Mouse (Mus musculus) CH12.LX (cell line): Measurements from ENCODE around the gene Itga2b. TPM values are rescaled to one million over a fixed set of nuclear protein-coding genes. Genes with fewer than 3 reads are reported as not detected.

ENCODE experiments used
- DNase-seq: peaks from one replicate; pipeline ENCODE4 v3.0.0-alpha.2; 2013; ENCODE audit errors: extremely low read depth
- H3K27ac ChIP-seq: 2 replicates; pipeline ENCODE4 v1.5.1; 2012; ENCODE audit warnings: low read depth, mild to moderate bottlenecking, control low read depth, moderate library complexity; ENCODE audit not compliant: insufficient read depth
- H3K27me3 ChIP-seq: replicated peaks from 2 replicates; pipeline ENCODE3; 2012; ENCODE audit warnings: inconsistent platforms
- H3K36me3 ChIP-seq, 2 experiments: replicated peaks in 1 of 2; 2 replicates each; pipeline versions ENCODE3 to v1.6.1; 2012; ENCODE audit warnings: inconsistent platforms in 1 of 2, low read length in 1 of 2, mild to moderate bottlenecking in 1 of 2, mixed read lengths in 1 of 2, moderate library complexity in 1 of 2; ENCODE audit not compliant: control insufficient read depth in 1 of 2, insufficient read depth in 1 of 2
- H3K4me1 ChIP-seq, 2 experiments: 2 replicates each; pipeline ENCODE4 v1.6.1; 2012; ENCODE audit warnings: inconsistent platforms in 1 of 2, moderate library complexity in 1 of 2; ENCODE audit not compliant: insufficient read depth in 2 of 2, control insufficient read depth in 1 of 2
- H3K4me2 ChIP-seq: 2 replicates; pipeline ENCODE4 v1.6.1; 2012; ENCODE audit warnings: low read depth, mild to moderate bottlenecking, control low read depth; ENCODE audit not compliant: poor library complexity, insufficient read depth, severe bottlenecking
- H3K4me3 ChIP-seq, 3 experiments: fragments of 150-350 bp in 1 of 3; sonication (generic) in 1 of 3; replicated peaks in 1 of 3; 2 replicates each; pipeline versions ENCODE3 to v1.5.1; 2011 to 2012; ENCODE audit warnings: low read depth in 2 of 3, low read length in 2 of 3, mild to moderate bottlenecking in 2 of 3, moderate library complexity in 2 of 3, control low read depth in 1 of 3, improper control_type of control experiment in 1 of 3, inconsistent platforms in 1 of 3, mixed read lengths in 1 of 3; ENCODE audit not compliant: poor library complexity in 1 of 3
- H3K79me2 ChIP-seq: replicated peaks from 2 replicates; pipeline ENCODE4 v1.6.1; 2012; ENCODE audit warnings: mild to moderate bottlenecking, moderate library complexity; ENCODE audit not compliant: control insufficient read depth, poor library complexity, insufficient read depth, severe bottlenecking; ENCODE audit errors: extremely low read depth
- H3K9ac ChIP-seq: 2 replicates; pipeline ENCODE4 v1.6.1; 2012; ENCODE audit warnings: low read depth, mild to moderate bottlenecking, control low read depth, moderate library complexity; ENCODE audit not compliant: insufficient read depth
- H3K9me3 ChIP-seq: replicated peaks from 2 replicates; pipeline ENCODE3; 2012; ENCODE audit warnings: low read length, inconsistent platforms, mixed read lengths
- CTCF ChIP-seq, 2 experiments: IDR thresholded peaks in 1 of 2; conservative IDR thresholded peaks in 1 of 2; 2 replicates each; pipeline ENCODE4 v1.5.1; 2011 to 2012; ENCODE audit warnings: low read depth in 2 of 2, low read length in 2 of 2, improper control_type of control experiment in 1 of 2, inconsistent platforms in 1 of 2, mild to moderate bottlenecking in 1 of 2, moderate library complexity in 1 of 2
- E2F4 ChIP-seq: IDR thresholded peaks from 2 replicates; pipeline ENCODE4 v1.6.1; 2011; ENCODE audit warnings: low read depth, low read length, improper control_type of control experiment; ENCODE audit not compliant: insufficient replicate concordance
- MAZ ChIP-seq: IDR thresholded peaks from 2 replicates; pipeline ENCODE4 v1.6.1; 2012; ENCODE audit warnings: low read depth, mild to moderate bottlenecking, inconsistent platforms, low read length, improper control_type of control experiment, moderate library complexity
- POLR2A ChIP-seq: IDR thresholded peaks from 2 replicates; pipeline ENCODE4 v1.6.1; 2011; ENCODE audit warnings: low read depth, mild to moderate bottlenecking, improper control_type of control experiment, low read length
- SMC3 ChIP-seq: IDR thresholded peaks from 2 replicates; pipeline ENCODE4 v1.6.1; 2011; ENCODE audit warnings: low read depth, low read length, improper control_type of control experiment
- TCF12 ChIP-seq: IDR thresholded peaks from 2 replicates; pipeline ENCODE4 v1.6.1; 2014; ENCODE audit warnings: low read depth, mild to moderate bottlenecking, inconsistent platforms, low read length, improper control_type of control experiment
- ZC3H11A ChIP-seq: IDR thresholded peaks from 2 replicates; pipeline ENCODE4 v1.6.1; 2012; ENCODE audit warnings: low read depth, mild to moderate bottlenecking, inconsistent platforms, low read length, improper control_type of control experiment
- ZKSCAN1 ChIP-seq: IDR thresholded peaks from 2 replicates; pipeline ENCODE4 v1.6.1; 2012; ENCODE audit warnings: low read depth, inconsistent platforms, low read length, improper control_type of control experiment, borderline replicate concordance
- ZMIZ1 ChIP-seq: IDR thresholded peaks from 2 replicates; pipeline ENCODE4 v1.6.1; 2012; ENCODE audit warnings: low read depth, mild to moderate bottlenecking, inconsistent platforms, low read length, improper control_type of control experiment
- dilution Hi-C: fragments of 300-500 bp; cut with MboI; formaldehyde crosslinking; loops from 2 replicates; pipeline ENCODE4 v1.14.3; 2020; ENCODE audit warnings: low sequenced_read_pairs; ENCODE audit not compliant: extremely low pct_unique_long_range_greater_than_20kb, extremely low pct_ligation_motif_present
- in situ Hi-C: fragments of 300-500 bp; cut with MboI; formaldehyde crosslinking; loops from 3 replicates; pipeline ENCODE4 v1.14.3; 2019; ENCODE audit warnings: low sequenced_read_pairs, low pct_ligation_motif_present, low pct_unique_long_range_greater_than_20kb, mixed read lengths
- polyA plus RNA-seq: library from polyadenylated mRNA; unstranded; fragments of >175 nt; gene quantifications from 2 replicates; pipeline ENCODE4 v1.2.1, GENCODE M21; 2012; ENCODE audit warnings: low read depth; ENCODE audit not compliant: insufficient read length
- total RNA-seq, 2 experiments: library from RNA; depleted of rRNA; stranded (reverse); fragments of 300-350 nt in 1 of 2; fragments of >200 nt in 1 of 2; gene quantifications; 2 replicates each; pipeline ENCODE4 v1.2.3; 2012 to 2014

Gene Itga2b
- total and polyA plus RNA-seq, 3 experiments: 0.95 to 3.6 (median 3.0) TPM

DNA sequence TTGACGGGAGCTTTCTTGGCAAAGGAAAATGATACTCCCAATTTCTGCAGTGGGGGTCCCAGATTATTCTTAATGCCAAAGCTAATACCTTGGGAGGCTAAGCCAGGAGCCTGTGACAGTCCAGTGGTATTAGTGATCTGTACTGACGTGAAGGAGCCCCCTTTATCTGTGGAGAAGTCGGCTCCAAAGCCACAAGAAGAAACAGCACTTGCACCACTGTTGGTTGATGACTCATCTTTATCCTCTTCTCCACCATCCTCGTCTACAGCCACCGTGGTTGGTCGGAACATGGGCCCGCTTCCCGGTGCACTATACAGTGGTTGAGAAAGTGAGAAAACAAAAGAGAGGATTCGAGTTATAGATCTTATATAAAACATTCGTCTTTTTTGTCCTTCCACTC lies 11.9 kb upstream of the Itga2b start:
- Histone ChIP-seq H3K36me3 (peaks cover 68 to 82% of the 10 kb centered on the region in 2 experiments), H3K27ac (no peak overlapping the region), H3K4me1 (no peaks in the 10 kb centered on the region), H3K27me3 (no peaks in the 10 kb centered on the region), H3K4me3 (no peak overlapping the region), H3K9me3 (no peaks in the 10 kb centered on the region), H3K79me2 (no peaks in the 10 kb centered on the region), H3K9ac (no peak overlapping the region), H3K4me2 (no peak overlapping the region)
- in situ Hi-C loops: loop anchor here (10.0 kb wide), 1 partner anchor 163 kb away; no protein-coding TSS in a partner anchor
- DNase-seq: no peak
- TF ChIP-seq CTCF (conservative IDR thresholded peaks at IDR 0.05 in 1 of 2, IDR thresholded peaks at IDR 0.05 in 1 of 2; ENCODE audit: low read depth in 2 of 2, low read length in 2 of 2) (no peak), ZC3H11A (no peak), SMC3 (no peak), E2F4 (no peak), MAZ (no peak), ZMIZ1 (no peak), ZKSCAN1 (no peak)
- TF ChIP-seq, all 38 proteins: peak for 0
- dilution Hi-C loops: no loop called here

- no peak overlapping the region for H3K9ac ChIP-seq
- H3K4me2 ChIP-seq: no peak overlapping the region
- no peaks in the 10 kb centered on the region for H3K4me1 ChIP-seq
- no peak for DNase-seq
- H3K27me3 ChIP-seq: no peaks in the 10 kb centered on the region
- H3K36me3 ChIP-seq: peaks cover 61 to 81% of the 10 kb centered on the region in 2 experiments
- TF ChIP-seq SMC3 (peak; percentile 23), CTCF (conservative IDR thresholded peaks at IDR 0.05 in 1 of 2, IDR thresholded peaks at IDR 0.05 in 1 of 2; ENCODE audit: low read depth in 2 of 2, low read length in 2 of 2) (peak in 1 of 2 experiments; percentile 53; a peak in 2 of 4 replicates), TCF12 (no peak)
- no peaks in the 10 kb centered on the region for H3K9me3 ChIP-seq
- no peaks in the 10 kb centered on the region for H3K79me2 ChIP-seq
- no peak overlapping the region for H3K27ac ChIP-seq
- in situ Hi-C loops (loop anchor here (10.0 kb wide), 1 partner anchor 164 kb away; no protein-coding TSS in a partner anchor), dilution Hi-C loops (no loop called here)
- H3K4me3 ChIP-seq: no peak overlapping the region
Observed at GRCm38 (mm10) chr11:102480897-102481296, 11.0 kb upstream of the Itga2b start.

DNA sequence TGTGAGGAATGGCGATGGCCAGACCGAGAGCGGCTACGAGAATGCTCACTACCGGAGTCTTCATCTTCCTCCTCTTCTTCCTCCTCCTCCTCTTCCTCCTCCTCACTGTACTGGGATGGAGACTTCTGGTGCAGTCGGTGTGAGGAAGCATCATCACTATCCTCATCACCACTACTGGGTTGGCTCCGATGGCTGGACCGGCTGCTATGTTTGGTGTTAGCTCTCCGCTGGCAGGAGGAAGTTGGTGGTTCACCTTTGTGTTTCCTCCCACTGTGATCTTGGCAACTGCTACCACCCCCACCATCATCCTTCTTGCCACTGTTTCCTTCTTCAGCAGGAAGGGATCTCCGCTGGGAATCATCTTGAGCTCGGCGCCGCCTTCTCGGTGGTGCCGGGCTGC lies 10.2 kb upstream of the Itga2b start:
- H3K9ac ChIP-seq: no peak overlapping the region
- no peaks in the 10 kb centered on the region for H3K4me1 ChIP-seq
- H3K4me2 ChIP-seq: no peak overlapping the region
- no peaks in the 10 kb centered on the region for H3K9me3 ChIP-seq
- no peaks in the 10 kb centered on the region for H3K79me2 ChIP-seq
- H3K27me3 ChIP-seq: no peaks in the 10 kb centered on the region
- in situ Hi-C loops (loop anchor here (10.0 kb wide), 1 partner anchor 165 kb away; no protein-coding TSS in a partner anchor), dilution Hi-C loops (no loop called here)
- DNase-seq: no peak
- no peak for TF ChIP-seq POLR2A
- H3K36me3 ChIP-seq: peaks cover 59 to 80% of the 10 kb centered on the region in 2 experiments
- no peak overlapping the region for H3K27ac ChIP-seq
- no peak overlapping the region for H3K4me3 ChIP-seq
